Mouse (Mus musculus) fibroblast of lung, adult 2 months (primary cell): ENCODE data around the gene Enox1.

ENCODE experiments used
- DNase-seq: peaks from one replicate; pipeline ENCODE4 v3.0.0-alpha.2; 2011; ENCODE audit warnings: low read depth

Enox1 gene

GRCm38 (mm10) chr14:77456066-77456465 lies 299.5 kb downstream of the Enox1 start:
- no peak for DNase-seq

GRCm38 (mm10) chr14:77456876-77457275 lies 300.3 kb downstream of the Enox1 start:
- DNase-seq = peak; percentile 74

- no peak for DNase-seq
Measured at GRCm38 (mm10) chr14:77458217-77458616, 301.7 kb downstream of the Enox1 start.

GRCm38 (mm10) chr14:77463919-77464318 lies 307.4 kb downstream of the Enox1 start:
- DNase-seq = peak; percentile 66

GRCm38 (mm10) chr14:77464782-77465181 lies 308.2 kb downstream of the Enox1 start:
- DNase-seq = no peak

- no peak for DNase-seq
Measured at GRCm38 (mm10) chr14:77470577-77470976, 314.0 kb downstream of the Enox1 start.

GRCm38 (mm10) chr14:77473501-77473900 lies 316.9 kb downstream of the Enox1 start:
- no peak for DNase-seq

- DNase-seq = no peak
Measured at GRCm38 (mm10) chr14:77474026-77474425, 317.5 kb downstream of the Enox1 start.

GRCm38 (mm10) chr14:77475134-77475820 lies 318.7 kb downstream of the Enox1 start:
- no peak for DNase-seq

GRCm38 (mm10) chr14:77477704-77478103 lies 321.1 kb downstream of the Enox1 start:
- no peak for DNase-seq

GRCm38 (mm10) chr14:77478210-77478609 lies 321.6 kb downstream of the Enox1 start:
- DNase-seq = no peak

- DNase-seq = no peak
Measured at GRCm38 (mm10) chr14:77478692-77479091, 322.1 kb downstream of the Enox1 start.

- DNase-seq = no peak
Measured at GRCm38 (mm10) chr14:77483076-77483475, 326.5 kb downstream of the Enox1 start.

- peak; percentile 99 for DNase-seq
Measured at GRCm38 (mm10) chr14:77484951-77485447, 328.4 kb downstream of the Enox1 start.

GRCm38 (mm10) chr14:77490699-77491098 lies 334.1 kb downstream of the Enox1 start:
- DNase-seq = no peak

GRCm38 (mm10) chr14:77491731-77492130 lies 335.2 kb downstream of the Enox1 start:
- DNase-seq = no peak

GRCm38 (mm10) chr14:77499996-77500581 lies 343.5 kb downstream of the Enox1 start:
- no peak for DNase-seq

- no peak for DNase-seq
Measured at GRCm38 (mm10) chr14:77504458-77505135, 348.0 kb downstream of the Enox1 start.

GRCm38 (mm10) chr14:77506341-77506740 lies 349.8 kb downstream of the Enox1 start:
- no peak for DNase-seq

- DNase-seq = no peak
Measured at GRCm38 (mm10) chr14:77508036-77508435, 351.5 kb downstream of the Enox1 start.

- no peak for DNase-seq
Measured at GRCm38 (mm10) chr14:77509042-77509441, 352.5 kb downstream of the Enox1 start.

GRCm38 (mm10) chr14:77509924-77510323 lies 353.4 kb downstream of the Enox1 start:
- no peak for DNase-seq
